Mouse (Mus musculus): Measurements from ENCODE around the gene Tbcd. TPM values are rescaled to one million over a fixed set of nuclear protein-coding genes. Genes with fewer than 3 reads are reported as not detected.

The Tbcd gene
- polyA plus RNA-seq, 1 experiment from 2014 or later = 33.2 TPM

DNA sequence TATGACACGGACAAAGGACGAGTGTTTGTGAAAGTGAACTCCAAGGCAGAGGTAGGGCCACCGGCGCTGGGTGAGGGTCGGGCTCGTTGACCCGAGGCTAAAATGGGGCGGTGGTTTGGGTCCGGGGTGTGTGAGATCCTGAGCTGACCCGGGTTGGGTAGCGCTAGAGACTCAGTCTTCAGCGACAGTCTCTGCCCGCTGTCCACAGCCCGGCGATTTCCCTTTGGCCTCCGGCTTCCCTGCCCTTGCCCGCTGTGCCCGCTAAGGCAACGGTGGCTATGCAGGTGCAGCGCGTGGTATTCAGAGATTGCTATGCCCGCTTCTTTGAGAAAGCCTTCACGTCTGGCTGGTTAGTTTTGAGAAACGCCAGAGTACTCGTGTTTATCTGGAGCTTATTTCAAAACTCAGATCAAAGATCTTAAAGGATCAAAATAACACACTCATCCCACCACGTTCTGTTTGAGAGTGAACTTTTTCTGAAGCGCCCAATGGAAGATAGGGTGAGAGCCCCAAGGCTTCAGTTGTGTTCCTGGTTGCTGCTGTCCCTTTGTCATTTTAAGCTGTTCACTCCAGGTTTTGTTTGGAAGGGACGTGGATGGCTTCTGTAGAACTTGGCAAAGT lies 30.1 kb upstream of the Tbcd start:
- H3K36me3 ChIP-seq (ENCODE audit: control insufficient read depth, insufficient read depth, low read length) = no peaks in the 10 kb centered on the region
- 2% methylated on average over 28 of the region's 28 CpGs for WGBS
- peak; percentile 43 for ATAC-seq (ENCODE audit: insufficient number of reproducible peaks, insufficient read depth, low FRiP score, low read depth)
- no peaks in the 10 kb centered on the region for H3K27me3 ChIP-seq (ENCODE audit: control insufficient read depth, insufficient read depth, low read length)
- H3K4me1 ChIP-seq (ENCODE audit: control insufficient read depth, insufficient read depth, low read length) = peaks cover 13% of the 10 kb centered on the region
- peak overlapping the region; percentile 82 for H3K4me2 ChIP-seq (replicated peaks; ENCODE audit: low read depth, low read length)
- H3K9ac ChIP-seq (replicated peaks; ENCODE audit: low read depth, low read length) = peak overlapping the region; percentile 55
- no peaks in the 10 kb centered on the region for H3K9me3 ChIP-seq (ENCODE audit: control insufficient read depth, low read depth, low read length)
- peak overlapping the region; percentile 71 for H3K4me3 ChIP-seq (ENCODE audit: low read depth, low read length)
- H3K27ac ChIP-seq (ENCODE audit: low read length) = no peak overlapping the region; the same call in 1 of the 2 replicates

GRCm38 (mm10) chr11:121433397-121433796 lies 18.4 kb upstream of the Tbcd start:
- no peak overlapping the region for H3K9ac ChIP-seq (replicated peaks; ENCODE audit: low read depth, low read length)
- H3K27me3 ChIP-seq (ENCODE audit: control insufficient read depth, insufficient read depth, low read length) = no peaks in the 10 kb centered on the region
- H3K4me1 ChIP-seq (ENCODE audit: control insufficient read depth, insufficient read depth, low read length) = peaks cover 5% of the 10 kb centered on the region
- ATAC-seq (ENCODE audit: insufficient number of reproducible peaks, insufficient read depth, low FRiP score, low read depth) = no peak; the same call in 1 of the 2 replicates
- no peak overlapping the region for H3K4me3 ChIP-seq (ENCODE audit: low read depth, low read length)
- WGBS = 79% methylated on average over 4 of the region's 4 CpGs
- H3K9me3 ChIP-seq (ENCODE audit: control insufficient read depth, low read depth, low read length) = no peaks in the 10 kb centered on the region
- H3K4me2 ChIP-seq (replicated peaks; ENCODE audit: low read depth, low read length) = no peak overlapping the region
- no peak overlapping the region for H3K27ac ChIP-seq (ENCODE audit: low read length)
- H3K36me3 ChIP-seq (ENCODE audit: control insufficient read depth, insufficient read depth, low read length) = no peaks in the 10 kb centered on the region; the same call in 1 of the 2 replicates

- Histone ChIP-seq H3K9ac (replicated peaks; ENCODE audit: low read depth, low read length) (peak within 1 kb of the TSS; percentile 21; the same call in 1 of the 2 replicates), H3K9me3 (ENCODE audit: control insufficient read depth, low read depth, low read length) (no peaks in the 10 kb centered on the region), H3K4me1 (ENCODE audit: control insufficient read depth, insufficient read depth, low read length) (peaks cover 5% of the 10 kb centered on the region), H3K4me2 (replicated peaks; ENCODE audit: low read depth, low read length) (peak within 1 kb of the TSS; percentile 78), H3K27me3 (ENCODE audit: control insufficient read depth, insufficient read depth, low read length) (no peaks in the 10 kb centered on the region), H3K27ac (ENCODE audit: low read length) (no peak within 1 kb of the TSS), H3K4me3 (ENCODE audit: low read depth, low read length) (peak within 1 kb of the TSS; percentile 35), H3K36me3 (ENCODE audit: control insufficient read depth, insufficient read depth, low read length) (no peaks in the 10 kb centered on the region)
- ATAC-seq (ENCODE audit: insufficient number of reproducible peaks, insufficient read depth, low FRiP score, low read depth) = peak; percentile 88
- 6% methylated on average over 30 of the region's 30 CpGs for WGBS
Measured at GRCm38 (mm10) chr11:121434156-121435155, 17.3 kb upstream of the Tbcd start, which contains the start of gene Fn3k. Gene Fn3k (plus strand): TSS chr11:121434913.

DNA sequence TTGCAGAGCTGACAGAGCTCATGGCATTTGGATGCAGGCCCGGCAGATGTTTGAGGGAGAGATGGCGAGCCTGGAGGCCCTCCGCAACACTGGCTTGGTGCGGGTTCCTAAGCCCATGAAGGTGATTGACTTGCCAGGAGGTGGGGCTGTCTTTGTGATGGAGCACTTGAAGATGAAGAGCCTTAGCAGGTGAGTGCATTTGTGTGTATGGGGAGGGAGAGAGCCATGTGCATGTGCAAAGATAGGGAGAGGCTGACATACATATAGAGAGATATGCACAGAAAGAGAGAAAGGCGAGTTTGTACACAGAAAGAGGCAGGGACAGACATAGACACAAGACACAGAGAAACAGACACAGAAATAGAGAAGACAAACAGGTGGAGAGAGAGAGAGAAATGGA lies 14.5 kb upstream of the Tbcd start:
- no peaks in the 10 kb centered on the region for H3K27me3 ChIP-seq (ENCODE audit: control insufficient read depth, insufficient read depth, low read length)
- no peak overlapping the region for H3K4me2 ChIP-seq (replicated peaks; ENCODE audit: low read depth, low read length)
- H3K27ac ChIP-seq (ENCODE audit: low read length) = no peak overlapping the region
- no peaks in the 10 kb centered on the region for H3K9me3 ChIP-seq (ENCODE audit: control insufficient read depth, low read depth, low read length)
- no peak overlapping the region for H3K9ac ChIP-seq (replicated peaks; ENCODE audit: low read depth, low read length)
- WGBS = 78% methylated on average over 5 of the region's 5 CpGs
- H3K36me3 ChIP-seq (ENCODE audit: control insufficient read depth, insufficient read depth, low read length) = no peaks in the 10 kb centered on the region
- peaks cover 5% of the 10 kb centered on the region for H3K4me1 ChIP-seq (ENCODE audit: control insufficient read depth, insufficient read depth, low read length)
- H3K4me3 ChIP-seq (ENCODE audit: low read depth, low read length) = no peak overlapping the region
- ATAC-seq (ENCODE audit: insufficient number of reproducible peaks, insufficient read depth, low FRiP score, low read depth) = no peak

DNA sequence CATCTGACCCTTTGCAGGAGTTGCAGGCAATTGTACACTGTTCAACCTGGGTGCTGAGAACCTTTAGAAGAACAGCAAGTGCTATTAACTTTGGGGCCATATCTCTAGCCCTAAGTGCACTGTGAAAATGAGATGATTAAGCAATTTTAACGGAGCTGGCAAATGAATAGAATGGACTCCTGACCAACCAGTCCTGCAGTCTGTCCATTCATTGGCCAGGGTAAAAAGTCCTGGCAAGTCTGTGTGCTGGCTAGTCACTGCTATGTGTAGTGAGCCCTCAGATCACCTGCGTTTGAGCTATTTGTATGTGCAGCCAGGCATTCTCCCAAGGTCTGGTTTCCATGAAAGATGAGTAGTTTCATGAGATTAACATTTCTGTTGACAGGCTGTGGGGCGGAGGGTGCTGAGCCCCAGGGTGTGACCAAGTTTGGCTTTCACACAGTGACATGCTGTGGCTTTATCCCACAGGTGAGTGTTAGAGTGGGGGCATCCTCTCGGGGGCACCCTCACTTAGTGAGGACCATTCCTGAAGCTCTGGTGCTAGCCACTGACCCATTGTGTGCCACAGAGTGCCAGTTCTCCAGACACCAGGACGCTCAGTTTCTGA lies 12.0 kb upstream of the Tbcd start:
- no peaks in the 10 kb centered on the region for H3K9me3 ChIP-seq (ENCODE audit: control insufficient read depth, low read depth, low read length)
- 58% methylated on average over 5 of the region's 5 CpGs for WGBS
- ATAC-seq (ENCODE audit: insufficient number of reproducible peaks, insufficient read depth, low FRiP score, low read depth) = no peak
- no peaks in the 10 kb centered on the region for H3K27me3 ChIP-seq (ENCODE audit: control insufficient read depth, insufficient read depth, low read length)
- H3K4me2 ChIP-seq (replicated peaks; ENCODE audit: low read depth, low read length) = no peak overlapping the region
- H3K9ac ChIP-seq (replicated peaks; ENCODE audit: low read depth, low read length) = no peak overlapping the region
- H3K36me3 ChIP-seq (ENCODE audit: control insufficient read depth, insufficient read depth, low read length) = no peaks in the 10 kb centered on the region
- no peak overlapping the region for H3K27ac ChIP-seq (ENCODE audit: low read length)
- H3K4me3 ChIP-seq (ENCODE audit: low read depth, low read length) = no peak overlapping the region
- no peaks in the 10 kb centered on the region for H3K4me1 ChIP-seq (ENCODE audit: control insufficient read depth, insufficient read depth, low read length)

DNA sequence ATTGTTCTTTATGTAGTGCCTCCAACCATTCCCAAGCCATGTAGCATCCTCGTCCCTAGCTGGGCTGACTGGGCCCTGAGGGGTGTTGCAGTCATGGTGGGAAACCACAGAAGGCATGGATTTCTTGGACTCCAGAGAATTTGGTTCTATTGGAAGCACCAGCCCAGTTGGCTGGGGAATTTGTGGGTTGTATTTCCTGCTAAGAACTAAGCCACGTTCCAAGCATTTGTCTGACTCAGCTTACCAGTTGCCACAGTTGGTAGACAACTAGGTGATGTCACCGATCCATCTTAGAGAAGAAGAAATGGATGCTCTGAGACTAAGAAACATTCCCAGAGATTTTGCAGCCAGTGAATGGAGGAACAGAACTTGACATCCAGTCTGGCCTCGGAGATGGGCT lies 10.1 kb upstream of the Tbcd start:
- WGBS = 87% methylated on average over 4 of the region's 4 CpGs

GRCm38 (mm10) chr11:121442076-121442475 lies 9.7 kb upstream of the Tbcd start:
- H3K27ac ChIP-seq (ENCODE audit: low read length) = no peak overlapping the region
- WGBS = 68% methylated on average over 2 of the region's 2 CpGs
- no peak overlapping the region for H3K4me2 ChIP-seq (replicated peaks; ENCODE audit: low read depth, low read length)
- H3K4me1 ChIP-seq (ENCODE audit: control insufficient read depth, insufficient read depth, low read length) = no peaks in the 10 kb centered on the region
- no peak overlapping the region for H3K4me3 ChIP-seq (ENCODE audit: low read depth, low read length)
- H3K9ac ChIP-seq (replicated peaks; ENCODE audit: low read depth, low read length) = no peak overlapping the region
- ATAC-seq (ENCODE audit: insufficient number of reproducible peaks, insufficient read depth, low FRiP score, low read depth) = no peak
- no peaks in the 10 kb centered on the region for H3K36me3 ChIP-seq (ENCODE audit: control insufficient read depth, insufficient read depth, low read length)
- no peaks in the 10 kb centered on the region for H3K9me3 ChIP-seq (ENCODE audit: control insufficient read depth, low read depth, low read length)
- no peaks in the 10 kb centered on the region for H3K27me3 ChIP-seq (ENCODE audit: control insufficient read depth, insufficient read depth, low read length)

More for the DNA sequence above, 10.1 kb upstream of the Tbcd start:
- no peak overlapping the region for H3K4me3 ChIP-seq (ENCODE audit: low read depth, low read length)
- no peaks in the 10 kb centered on the region for H3K27me3 ChIP-seq (ENCODE audit: control insufficient read depth, insufficient read depth, low read length)
- H3K9me3 ChIP-seq (ENCODE audit: control insufficient read depth, low read depth, low read length) = no peaks in the 10 kb centered on the region
- ATAC-seq (ENCODE audit: insufficient number of reproducible peaks, insufficient read depth, low FRiP score, low read depth) = no peak
- no peaks in the 10 kb centered on the region for H3K36me3 ChIP-seq (ENCODE audit: control insufficient read depth, insufficient read depth, low read length)
- H3K27ac ChIP-seq (ENCODE audit: low read length) = no peak overlapping the region
- no peaks in the 10 kb centered on the region for H3K4me1 ChIP-seq (ENCODE audit: control insufficient read depth, insufficient read depth, low read length)
- no peak overlapping the region for H3K9ac ChIP-seq (replicated peaks; ENCODE audit: low read depth, low read length)
- H3K4me2 ChIP-seq (replicated peaks; ENCODE audit: low read depth, low read length) = no peak overlapping the region

GRCm38 (mm10) chr11:121451216-121451726 lies 478 bp upstream of the Tbcd start:
- Histone ChIP-seq H3K4me2 (replicated peaks; ENCODE audit: low read depth, low read length) (peak overlapping the region; percentile 61), H3K9me3 (ENCODE audit: control insufficient read depth, low read depth, low read length) (no peaks in the 10 kb centered on the region), H3K27me3 (ENCODE audit: control insufficient read depth, insufficient read depth, low read length) (no peaks in the 10 kb centered on the region), H3K4me1 (ENCODE audit: control insufficient read depth, insufficient read depth, low read length) (peaks cover 3% of the 10 kb centered on the region), H3K9ac (replicated peaks; ENCODE audit: low read depth, low read length) (no peak overlapping the region), H3K4me3 (ENCODE audit: low read depth, low read length) (peak overlapping the region; percentile 85), H3K27ac (ENCODE audit: low read length) (no peak overlapping the region), H3K36me3 (ENCODE audit: control insufficient read depth, insufficient read depth, low read length) (no peaks in the 10 kb centered on the region; the same call in 1 of the 2 replicates)
- no peak for ATAC-seq (ENCODE audit: insufficient number of reproducible peaks, insufficient read depth, low FRiP score, low read depth)
- WGBS = 20% methylated on average over 9 of the region's 9 CpGs

Data from stomach, embryonic 14.5 days (tissue).